Mouse (Mus musculus) hematopoietic stem cell, adult 5-6 weeks (primary cell): ENCODE data around the gene Tmem254c. TPM values are rescaled to one million over a fixed set of nuclear protein-coding genes. Genes with fewer than 3 reads are reported as not detected.
"Not testable (repeated sequence)": the region's sequence is repeated elsewhere in the genome, so short reads cannot be mapped to it uniquely, and the experiment has no call there.

Experiments
- ATAC-seq, 2 experiments: fragments of 125-278 bp in 1 of 2; replicated peaks in 1 of 2; 2 replicates each; pipeline ENCODE4 v1.8.0; 2016 to 2017; ENCODE audit warnings: inconsistent platforms in 2 of 2, mild to moderate bottlenecking in 2 of 2, moderate number of reproducible peaks in 2 of 2, low read depth in 1 of 2, moderate TSS enrichment in 1 of 2; ENCODE audit not compliant: low FRiP score in 2 of 2, poor library complexity in 2 of 2, severe bottlenecking in 2 of 2, insufficient read depth in 1 of 2, low TSS enrichment in 1 of 2
- total RNA-seq: library from RNA; stranded (forward); fragments of 172-1452, 232-1000 nt; gene quantifications from 2 replicates; pipeline ENCODE4 v1.2.3, GENCODE M21; 2017

The Tmem254c gene
- 70.7 and 77.4 TPM in 2 replicates for total RNA-seq

DNA sequence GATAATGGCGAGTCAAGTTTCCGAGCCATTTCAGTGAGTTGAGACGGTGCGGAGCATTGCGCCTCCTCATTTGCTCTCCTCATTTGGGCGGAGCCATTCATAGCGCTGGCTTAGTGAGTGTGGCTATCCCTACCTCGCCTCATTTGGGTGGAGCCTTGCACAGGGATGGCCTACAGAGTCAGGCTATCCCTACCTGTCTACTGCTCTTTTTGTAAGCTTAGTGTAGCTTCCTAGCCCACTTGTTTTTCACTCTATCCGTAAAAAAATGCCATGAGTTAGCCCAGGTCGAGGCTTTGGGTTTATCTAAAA lies at the start of gene Tmem254c:
Gene Tmem254c (minus strand): TSS at position 31 of the 309 bp plus-strand sequence.
- peak; percentile 82 to 84 for ATAC-seq

DNA sequence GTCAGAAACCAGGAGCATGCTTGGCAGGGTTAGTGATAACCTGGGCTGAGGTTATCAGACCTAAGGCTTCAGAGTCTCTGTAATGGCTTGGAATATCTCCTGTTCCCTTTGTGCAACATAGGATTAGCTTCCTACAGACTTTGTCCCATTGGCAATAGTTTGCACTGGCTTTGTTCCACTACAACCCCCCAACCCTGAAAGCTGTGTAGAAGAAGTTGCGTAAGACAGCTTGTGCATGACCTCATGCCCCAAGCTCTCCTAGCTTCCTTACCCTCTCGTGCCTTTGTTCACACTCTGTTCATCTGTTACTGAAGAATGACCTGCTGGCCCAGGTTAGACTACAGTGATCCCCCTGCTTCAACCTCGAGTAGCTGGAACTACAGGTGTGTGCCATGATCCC lies 30.5 kb upstream of the Tmem254c start:
- ATAC-seq: not testable (repeated sequence)

DNA sequence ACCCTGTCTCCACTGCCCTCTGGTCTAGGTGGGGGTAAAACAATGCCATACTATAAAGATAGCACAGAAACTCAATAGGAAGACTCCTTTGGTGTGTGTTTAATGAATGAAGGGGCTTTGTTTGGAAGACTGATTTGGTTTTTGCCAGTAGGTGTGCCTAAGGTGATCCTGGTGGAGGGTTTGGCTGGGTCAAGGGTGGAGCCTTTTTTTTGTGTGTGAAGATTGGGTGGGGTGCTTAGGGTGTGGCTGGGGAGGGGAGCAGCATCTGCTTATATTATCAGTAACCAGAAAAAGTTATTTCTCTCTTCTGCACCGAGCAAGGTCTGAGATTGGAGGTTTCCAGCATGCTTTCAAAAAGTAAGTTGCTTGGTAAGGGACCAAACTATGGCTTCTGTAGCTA lies 14.8 kb upstream of the Tmem254c start, which contains the start of gene Cphx3:
Gene Cphx3 (plus strand): TSS at position 301 of the 400 bp plus-strand sequence.
- not testable (repeated sequence) for ATAC-seq

DNA sequence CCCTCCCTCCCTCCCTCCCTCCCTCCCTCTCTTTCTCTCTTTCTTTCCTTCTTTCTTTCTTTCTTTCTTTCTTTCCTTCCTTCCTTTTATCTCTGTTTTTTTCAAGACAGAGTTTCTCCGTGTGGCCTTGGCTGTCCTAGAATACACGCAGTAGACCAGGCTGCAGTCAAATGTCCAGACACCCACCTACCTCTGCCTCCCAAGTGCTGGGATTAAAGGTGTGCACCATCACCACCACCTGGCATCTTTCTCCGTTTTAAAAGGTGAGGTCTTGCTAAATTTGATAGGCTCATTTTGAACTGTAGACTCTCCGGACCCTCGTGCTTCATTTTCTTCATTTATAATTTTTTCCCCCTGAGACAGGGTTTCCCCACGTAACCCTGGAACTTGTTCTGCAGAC lies 14.1 kb upstream of the Tmem254c start, which contains the start of gene Cphx2:
Gene Cphx2 (plus strand): TSS at position 301 of the 400 bp plus-strand sequence.
- ATAC-seq: not testable (repeated sequence)

DNA sequence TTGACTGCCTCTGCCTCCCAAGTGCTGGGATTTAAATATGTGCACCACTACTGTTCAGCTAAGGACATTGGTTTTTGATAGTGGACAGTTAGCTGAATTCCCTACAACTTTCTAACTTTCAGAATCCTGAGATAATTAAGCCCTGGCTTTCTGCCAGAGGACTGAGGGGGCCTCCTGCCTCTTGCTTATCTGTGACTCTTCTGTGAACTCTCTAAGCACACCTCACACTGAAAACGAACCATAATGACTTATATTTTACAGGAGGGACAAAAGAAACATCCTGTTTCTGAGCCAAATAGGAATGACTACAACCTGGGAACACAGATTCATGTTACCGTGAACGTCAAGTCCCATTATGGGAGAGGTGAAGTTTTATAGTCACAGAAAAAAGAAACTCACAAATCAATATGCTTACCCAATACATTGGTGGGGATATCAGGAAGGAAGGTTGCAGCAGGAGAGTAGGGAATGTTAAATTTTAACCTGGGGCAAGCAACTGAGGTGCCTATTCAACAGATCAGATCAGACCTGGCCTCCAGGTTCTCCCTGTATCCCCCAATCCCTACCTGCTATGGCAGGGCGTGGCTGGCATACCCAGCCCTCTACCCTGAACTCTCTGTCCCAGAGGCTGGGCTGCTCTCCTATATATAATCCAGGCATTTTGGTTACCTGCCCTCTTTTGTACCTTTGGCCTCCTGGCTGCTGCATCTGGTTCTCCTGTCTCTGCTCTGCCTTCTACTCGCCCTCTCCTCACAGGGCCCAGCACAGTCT lies 9.7 kb upstream of the Tmem254c start:
- ATAC-seq: not testable (repeated sequence)

DNA sequence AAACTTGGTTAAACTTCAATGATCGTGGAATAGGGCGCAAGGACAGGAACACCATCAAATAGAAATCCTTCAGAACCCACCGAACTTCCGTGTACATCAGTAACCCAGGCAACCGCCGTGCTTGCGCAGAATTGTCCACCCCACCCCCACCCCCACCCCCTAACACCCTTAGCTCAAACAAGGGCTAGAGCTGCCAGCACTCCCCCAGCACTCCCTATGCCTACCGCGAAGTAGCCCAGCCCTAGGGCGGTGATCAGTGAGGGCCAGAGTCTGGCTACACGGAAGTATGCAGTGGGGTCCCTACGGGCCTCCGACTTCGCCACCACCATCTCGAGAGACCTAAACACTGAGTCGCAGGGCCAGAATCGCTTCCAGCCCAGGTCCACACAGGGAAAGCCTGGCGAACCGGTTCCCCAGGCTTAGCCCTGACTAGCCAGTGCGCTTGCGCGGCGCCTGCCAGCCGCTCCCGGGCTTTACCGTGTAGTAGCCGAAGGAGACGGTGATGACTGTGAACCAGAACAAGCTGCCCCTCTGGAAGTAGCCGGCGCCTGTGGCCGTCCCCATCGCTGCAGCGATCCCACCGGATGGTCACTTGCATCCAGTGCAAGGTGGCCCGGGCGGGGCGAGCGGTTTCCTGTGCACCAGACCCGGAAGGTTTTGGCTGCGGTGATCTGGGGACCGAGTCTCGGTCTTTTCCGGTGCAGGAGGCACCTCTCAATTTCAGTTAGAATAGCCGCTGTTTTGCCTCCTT lies 406 bp downstream of the Tmem254c start:
- ATAC-seq: peak; percentile 75 to 86

DNA sequence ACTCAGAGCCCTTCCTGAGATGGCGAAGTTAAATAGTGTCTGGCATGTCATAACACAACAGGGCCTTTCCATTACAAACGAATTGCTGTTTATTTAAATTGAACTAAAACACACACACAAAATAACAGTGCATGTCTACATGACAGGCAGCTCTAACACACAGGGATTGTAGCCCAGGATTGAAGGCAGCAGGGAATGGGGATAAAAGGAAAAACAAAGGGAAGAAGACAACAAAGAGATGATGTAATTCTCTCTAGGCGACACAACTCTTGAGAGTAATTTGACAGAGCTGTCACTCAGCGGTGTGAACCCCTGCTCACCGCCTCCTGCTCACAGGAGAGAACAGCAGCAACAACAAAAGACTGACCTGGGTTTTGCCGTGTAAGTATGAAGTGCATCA lies 7.8 kb downstream of the Tmem254c start:
- not testable (repeated sequence) for ATAC-seq

DNA sequence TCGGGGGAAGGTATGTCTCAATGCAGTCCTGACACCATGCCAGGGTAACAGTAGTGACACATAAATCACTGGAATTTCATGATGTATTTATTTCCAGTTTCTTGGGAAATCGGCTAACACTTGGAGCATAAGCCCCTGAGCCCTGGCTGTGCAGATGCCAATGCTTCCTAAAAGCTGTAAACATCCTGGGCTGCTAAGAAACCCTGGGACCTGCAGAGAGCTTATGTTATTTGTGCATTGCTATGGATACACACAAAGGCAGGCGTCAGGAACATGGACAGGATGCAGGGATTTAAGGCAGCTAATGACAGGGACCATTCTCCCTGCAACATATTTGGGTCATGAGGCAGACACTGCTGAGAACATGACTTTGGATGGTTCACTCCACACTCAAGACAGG lies 9.0 kb downstream of the Tmem254c start:
- ATAC-seq: not testable (repeated sequence)

DNA sequence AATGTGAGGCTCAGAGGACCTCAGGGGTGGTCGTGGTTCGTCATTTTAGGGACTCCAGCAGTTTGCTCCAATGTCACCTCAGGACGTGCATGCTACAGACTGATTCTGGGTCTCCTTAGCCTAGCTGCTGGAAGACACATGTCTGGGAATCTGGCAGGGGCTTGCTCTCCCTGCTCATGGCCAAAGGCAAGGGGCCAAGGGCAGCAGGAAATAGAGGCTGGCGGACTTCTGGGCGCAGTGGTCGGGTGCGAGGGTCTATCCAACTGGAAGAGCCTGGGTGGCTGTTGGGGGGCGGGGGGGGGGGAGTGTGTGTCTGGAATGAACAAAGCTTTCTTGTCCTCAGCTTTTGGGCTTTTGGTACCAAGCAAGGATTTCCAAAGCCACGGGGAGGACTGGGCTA lies 18.4 kb downstream of the Tmem254c start:
- ATAC-seq: not testable (repeated sequence)

DNA sequence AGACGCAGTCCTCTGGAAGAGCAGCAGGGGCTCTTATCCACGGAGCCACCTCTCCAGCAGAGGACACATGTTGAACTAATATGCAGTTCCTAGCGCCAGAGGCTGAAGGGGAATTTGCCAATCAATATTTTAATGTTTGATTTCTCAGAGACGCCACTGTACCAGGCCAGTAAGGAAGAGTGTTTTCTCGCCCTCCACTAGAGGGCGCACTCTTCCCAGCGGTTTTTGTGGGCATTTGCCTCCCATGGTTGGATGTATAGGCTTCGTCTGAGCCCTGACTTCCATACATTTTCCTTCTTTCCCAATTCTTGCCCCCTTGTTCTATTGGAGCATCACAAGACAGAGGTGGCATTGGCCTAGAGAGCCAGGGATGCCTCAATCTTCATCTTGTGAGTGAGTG lies 20.1 kb downstream of the Tmem254c start:
- peak; percentile 56 to 70 for ATAC-seq

DNA sequence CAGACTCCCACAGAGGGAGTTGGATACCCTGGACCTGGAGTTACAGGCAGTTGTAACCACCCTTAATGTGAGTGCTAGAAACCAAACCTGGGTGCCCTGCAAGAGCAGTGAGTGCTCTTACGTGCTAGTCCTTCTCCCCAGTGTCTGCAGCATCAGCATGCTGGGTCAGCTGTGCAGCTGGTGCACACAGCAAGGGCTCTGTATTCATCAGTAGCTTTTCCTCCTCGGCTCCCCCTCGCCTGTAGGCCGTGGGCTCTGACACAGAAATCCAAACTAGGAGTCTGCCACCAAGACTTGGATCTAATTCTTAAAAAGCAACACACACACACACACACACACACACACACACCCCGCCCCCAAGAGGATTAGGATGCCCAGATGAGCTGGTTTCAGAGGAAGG lies 22.1 kb downstream of the Tmem254c start:
- not testable (repeated sequence) for ATAC-seq

DNA sequence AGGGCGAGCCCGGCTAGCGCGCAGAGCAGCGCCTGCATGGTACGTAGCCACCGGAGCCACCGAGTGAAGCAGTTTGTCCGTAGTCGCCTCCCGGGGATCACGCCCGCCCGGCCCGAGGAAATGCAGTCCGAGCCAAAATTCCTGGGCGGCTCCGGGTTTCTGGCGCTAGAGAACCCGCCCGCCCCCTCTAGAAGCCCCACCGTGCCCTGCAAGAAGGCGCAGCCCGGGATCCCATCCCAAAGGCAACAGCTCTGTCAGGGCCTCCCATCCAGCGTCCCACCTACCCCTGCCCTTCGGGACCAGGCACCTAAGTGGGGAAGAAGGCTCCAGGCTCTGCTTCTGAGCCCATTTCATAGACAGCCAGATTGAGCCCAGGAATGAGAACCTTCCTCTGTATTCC lies 24.5 kb downstream of the Tmem254c start, which contains the start of gene Gm9780:
Gene Gm9780 (minus strand): TSS at position 101 of the 400 bp plus-strand sequence.
- ATAC-seq: not testable (repeated sequence)

DNA sequence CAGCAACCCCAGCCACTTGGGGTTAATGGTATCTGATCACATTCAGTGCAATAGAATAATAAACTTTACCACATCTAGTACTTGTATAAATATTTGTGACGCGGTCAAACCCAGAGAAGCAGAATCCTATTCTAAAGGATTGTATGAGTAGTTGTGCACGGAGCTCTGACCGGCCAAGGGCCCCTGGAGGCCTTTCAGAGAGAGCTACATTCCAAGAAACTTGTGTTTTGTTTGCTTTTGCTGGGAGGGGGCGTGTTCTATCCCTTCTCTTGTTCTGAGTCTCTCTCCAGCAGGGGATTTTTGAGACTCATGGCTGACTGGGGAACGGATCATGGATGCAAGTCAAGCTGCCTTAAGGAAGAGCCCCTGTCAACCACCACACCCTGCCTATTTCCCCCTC lies 31.7 kb downstream of the Tmem254c start:
- ATAC-seq: not testable (repeated sequence)

DNA sequence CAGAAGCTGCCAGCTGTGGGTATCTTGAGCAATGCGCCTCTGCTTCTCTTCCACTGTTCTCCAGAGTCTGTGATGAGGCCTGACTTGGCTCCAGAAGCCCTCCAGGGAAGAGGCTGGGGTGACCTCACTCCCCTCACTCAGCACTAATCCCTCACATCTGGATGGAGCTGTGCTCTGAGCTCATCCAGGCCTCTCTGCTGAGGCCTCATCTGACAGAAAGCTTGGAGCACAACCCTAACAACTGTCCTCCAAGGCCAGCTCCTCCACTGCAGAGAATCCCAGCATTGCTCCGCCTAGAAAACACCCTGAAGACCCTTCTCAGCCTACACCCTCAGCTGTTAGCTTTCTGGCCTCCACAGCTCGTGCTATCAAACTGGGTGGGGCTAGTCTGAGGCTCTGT lies 32.8 kb downstream of the Tmem254c start:
- ATAC-seq: not testable (repeated sequence)

DNA sequence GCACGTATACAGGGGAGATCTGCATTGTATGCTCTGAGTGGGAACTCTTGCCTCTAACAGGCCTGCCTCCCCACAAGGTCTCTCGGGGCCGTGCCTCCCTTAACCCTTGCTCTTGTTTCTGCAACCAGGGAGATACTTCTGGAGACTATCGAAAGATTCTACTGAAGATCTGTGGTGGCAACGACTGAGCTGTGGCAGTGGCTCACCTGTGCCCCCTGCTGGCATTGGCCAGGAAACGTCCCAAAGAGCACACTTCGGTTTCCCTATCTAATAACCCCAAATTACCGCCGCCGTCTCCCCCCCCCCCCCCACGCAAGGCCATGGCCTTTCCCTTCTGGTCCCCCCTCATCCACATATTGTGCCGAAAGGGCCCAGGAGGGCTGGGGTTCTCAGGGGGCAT lies 41.5 kb downstream of the Tmem254c start:
- peak; percentile 66 to 67; a peak in 3 of 4 replicates for ATAC-seq

DNA sequence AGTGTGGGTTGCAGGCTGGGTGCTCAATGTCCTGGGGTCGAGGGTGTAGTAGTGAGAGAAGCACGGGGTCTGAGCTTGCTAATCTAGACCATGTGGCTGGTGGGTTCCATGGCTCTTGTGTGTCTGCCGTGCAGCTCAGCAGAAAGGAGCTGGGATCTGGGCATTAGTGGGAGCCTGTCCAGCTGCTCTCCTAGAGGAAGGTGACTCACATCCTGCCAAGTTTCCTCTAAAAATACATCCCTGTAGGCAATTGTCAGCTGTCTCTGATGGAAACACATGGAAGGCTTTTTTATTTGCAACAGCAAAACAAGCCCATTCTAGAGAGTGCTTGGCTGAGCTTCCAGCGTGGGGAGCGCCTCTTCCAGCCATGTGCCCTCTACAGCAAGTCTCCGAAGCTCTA lies 44.3 kb downstream of the Tmem254c start:
- not testable (repeated sequence) for ATAC-seq

DNA sequence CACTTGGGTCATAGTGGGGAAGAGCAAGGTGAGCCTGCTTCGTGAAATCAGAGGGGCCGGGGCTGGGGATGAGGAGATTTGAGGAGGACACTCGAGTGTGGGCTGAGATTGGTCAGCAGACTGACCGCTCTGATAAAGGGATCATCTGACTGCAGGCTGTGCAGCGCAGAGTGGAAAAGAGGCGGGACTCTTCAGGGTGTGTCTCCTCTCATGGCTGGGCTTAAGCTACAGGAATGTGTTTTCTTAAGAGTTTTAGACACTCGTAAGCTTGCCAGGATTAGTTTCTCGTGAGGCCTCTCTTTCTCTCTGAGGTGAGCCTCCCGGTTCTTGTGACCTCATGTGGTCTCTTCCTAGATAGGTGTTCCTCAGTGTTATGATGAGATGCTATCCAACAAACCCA lies 45.6 kb downstream of the Tmem254c start:
- not testable (repeated sequence) for ATAC-seq

DNA sequence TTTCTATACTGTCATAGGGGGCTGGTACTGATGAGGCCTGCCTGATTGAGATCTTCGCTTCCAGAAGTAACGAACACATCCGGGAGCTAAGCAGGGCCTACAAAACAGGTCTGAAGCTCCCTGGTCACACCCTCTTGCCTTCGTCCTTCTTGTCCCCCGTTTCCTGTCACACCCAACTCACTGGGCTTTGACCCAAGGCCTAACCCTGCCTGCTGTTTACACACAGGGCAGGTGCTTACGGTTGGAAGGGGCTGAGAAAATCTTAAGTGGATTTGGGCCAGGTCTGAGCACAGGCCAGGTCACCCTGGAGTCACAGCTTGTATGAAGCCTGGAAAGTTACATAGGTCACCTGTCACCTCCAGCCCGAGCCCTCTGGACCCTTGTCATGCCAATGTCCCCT lies 50.7 kb downstream of the Tmem254c start:
- ATAC-seq: not testable (repeated sequence)
